Mouse (Mus musculus) midbrain, embryonic 14.5 days (tissue): Measurements from ENCODE around the gene Defb26. TPM values are rescaled to one million over a fixed set of nuclear protein-coding genes. Genes with fewer than 3 reads are reported as not detected.

ENCODE experiments used
- ATAC-seq: fragments of 200-750 bp; cut with Nextera tagmentation; 2 replicates; pipeline ENCODE4 v1.8.0; 2017; ENCODE audit warnings: moderate number of reproducible peaks, moderate library complexity; ENCODE audit not compliant: low FRiP score, low TSS enrichment
- DNase-seq: peaks from one replicate; pipeline ENCODE4 v3.0.0-alpha.2; 2015
- H3K27ac ChIP-seq: fragments of 300-500 bp; sonication (generic); replicated peaks from 2 replicates; pipeline ENCODE4 v1.5.1; 2014; ENCODE audit warnings: mild to moderate bottlenecking, low read depth, low read length, moderate library complexity
- H3K27me3 ChIP-seq: fragments of 300-500 bp; sonication (generic); 2 replicates; pipeline ENCODE4 v1.6.1; 2014; ENCODE audit warnings: low read length, control low read depth, mixed read lengths; ENCODE audit not compliant: control insufficient read depth, insufficient read depth
- H3K36me3 ChIP-seq: fragments of 300-500 bp; sonication (generic); 2 replicates; pipeline ENCODE4 v1.6.1; 2014; ENCODE audit warnings: low read length, control low read depth; ENCODE audit not compliant: control insufficient read depth, insufficient read depth
- H3K4me1 ChIP-seq: fragments of 300-500 bp; sonication (generic); 2 replicates; pipeline ENCODE4 v1.6.1; 2014; ENCODE audit warnings: mild to moderate bottlenecking, antibody characterized with exemption, low read length, control low read depth; ENCODE audit not compliant: control insufficient read depth, insufficient read depth
- H3K4me2 ChIP-seq: fragments of 300-500 bp; sonication (generic); 2 replicates; pipeline ENCODE4 v1.6.1; 2014; ENCODE audit warnings: mild to moderate bottlenecking, low read length, moderate library complexity
- H3K4me3 ChIP-seq: fragments of 300-500 bp; sonication (generic); replicated peaks from 2 replicates; pipeline ENCODE4 v1.5.1; 2014; ENCODE audit warnings: low read depth, low read length
- H3K9ac ChIP-seq: fragments of 300-500 bp; sonication (generic); replicated peaks from 2 replicates; pipeline ENCODE4 v1.6.1; 2014; ENCODE audit warnings: mild to moderate bottlenecking, low read length, moderate library complexity
- H3K9me3 ChIP-seq: fragments of 300-500 bp; sonication (generic); 2 replicates; pipeline ENCODE4 v1.6.1; 2016; ENCODE audit warnings: low read length, control low read depth, mixed read lengths; ENCODE audit not compliant: control insufficient read depth
- WGBS: fragments of 180-500 bp; shearing (Covaris S2); extraction: QIAGEN DNeasy Blood & Tissue Kit; methylation state at CpG from one replicate; pipeline ENCODE4 v1.1.7; 2014; 5-methylcytosine and 5-hydroxymethylcytosine counted together
- polyA plus RNA-seq: library from polyadenylated mRNA; unstranded; fragments of >200 nt; fragmentation: Nextera tagmentation; extraction: Ambion mirVana; gene quantifications from 2 replicates; pipeline ENCODE4 v1.2.1, GENCODE M21; 2014

The Defb26 gene
- polyA plus RNA-seq, 1 experiment from 2014 or later, result not detected

GRCm38 (mm10) chr2:152517981-152518380, 6.5 kb upstream of the Defb26 start, which contains the start of gene Defb28:
Gene Defb28 (plus strand): TSS chr2:152518255.
- no peaks in the 10 kb centered on the region for H3K9me3 ChIP-seq

GRCm38 (mm10) chr2:152516084-152516483, 4.6 kb upstream of the Defb26 start:
- Histone ChIP-seq H3K36me3 (no peaks in the 10 kb centered on the region), H3K9ac (no peak overlapping the region), H3K9me3 (no peaks in the 10 kb centered on the region), H3K27ac (no peak overlapping the region), H3K27me3 (no peaks in the 10 kb centered on the region), H3K4me1 (no peaks in the 10 kb centered on the region), H3K4me3 (no peak overlapping the region), H3K4me2 (no peak overlapping the region)
- WGBS, result 89% methylated on average over 4 of the region's 4 CpGs
- ATAC-seq (no peak), DNase-seq (no peak)

More at GRCm38 (mm10) chr2:152517981-152518380, 6.5 kb upstream of the Defb26 start, which contains the start of gene Defb28:
- WGBS, result 78% methylated on average over 4 of the region's 4 CpGs
- Histone ChIP-seq H3K4me1 (no peaks in the 10 kb centered on the region), H3K4me3 (no peak within 1 kb of the TSS), H3K27me3 (no peaks in the 10 kb centered on the region), H3K36me3 (no peaks in the 10 kb centered on the region), H3K4me2 (no peak within 1 kb of the TSS), H3K27ac (no peak within 1 kb of the TSS), H3K9ac (no peak within 1 kb of the TSS)
- DNase-seq (no peak), ATAC-seq (no peak)

- Histone ChIP-seq H3K36me3 (no peaks in the 10 kb centered on the region), H3K4me2 (no peak overlapping the region), H3K9me3 (no peaks in the 10 kb centered on the region), H3K27ac (no peak overlapping the region), H3K4me3 (no peak overlapping the region), H3K9ac (no peak overlapping the region), H3K4me1 (no peaks in the 10 kb centered on the region), H3K27me3 (no peaks in the 10 kb centered on the region)
- 76% methylated on average over 2 of the region's 2 CpGs for WGBS
- no peak for ATAC-seq
- DNase-seq, result no peak
Measured at GRCm38 (mm10) chr2:152503950-152504349, 7.5 kb downstream of the Defb26 start.

- ATAC-seq, result no peak
- Histone ChIP-seq H3K4me1 (no peaks in the 10 kb centered on the region), H3K4me2 (no peak overlapping the region), H3K27me3 (no peaks in the 10 kb centered on the region), H3K9ac (no peak overlapping the region), H3K9me3 (no peaks in the 10 kb centered on the region), H3K36me3 (no peaks in the 10 kb centered on the region), H3K27ac (no peak overlapping the region), H3K4me3 (no peak overlapping the region)
- WGBS, result 80% methylated on average over 6 of the region's 6 CpGs
- no peak for DNase-seq
Measured at GRCm38 (mm10) chr2:152500863-152501229, 10.6 kb downstream of the Defb26 start.

- Histone ChIP-seq H3K4me2 (no peak overlapping the region), H3K9me3 (no peaks in the 10 kb centered on the region), H3K4me1 (no peaks in the 10 kb centered on the region), H3K27ac (no peak overlapping the region), H3K36me3 (no peaks in the 10 kb centered on the region), H3K9ac (no peak overlapping the region), H3K4me3 (no peak overlapping the region), H3K27me3 (no peaks in the 10 kb centered on the region)
- 83% methylated on average over 7 of the region's 7 CpGs for WGBS
- DNase-seq (no peak), ATAC-seq (no peak)
Measured at GRCm38 (mm10) chr2:152500204-152500862, 11.2 kb downstream of the Defb26 start.

- no peak overlapping the region for H3K9ac ChIP-seq
- H3K27ac ChIP-seq, result no peak overlapping the region
- H3K4me3 ChIP-seq, result no peak overlapping the region
- ATAC-seq (no peak), DNase-seq (no peak)
- no peak overlapping the region for H3K4me2 ChIP-seq
- WGBS, result 77% methylated on average over 6 of the region's 6 CpGs
- H3K27me3 ChIP-seq, result no peaks in the 10 kb centered on the region
- H3K36me3 ChIP-seq, result no peaks in the 10 kb centered on the region
- H3K9me3 ChIP-seq, result no peaks in the 10 kb centered on the region
- no peaks in the 10 kb centered on the region for H3K4me1 ChIP-seq
Measured at GRCm38 (mm10) chr2:152498020-152498419, 13.5 kb downstream of the Defb26 start.

GRCm38 (mm10) chr2:152493151-152493550, 18.3 kb downstream of the Defb26 start:
- Histone ChIP-seq H3K4me3 (no peak overlapping the region), H3K9ac (no peak overlapping the region), H3K4me1 (no peaks in the 10 kb centered on the region), H3K9me3 (no peaks in the 10 kb centered on the region), H3K36me3 (no peaks in the 10 kb centered on the region), H3K4me2 (no peak overlapping the region), H3K27me3 (no peaks in the 10 kb centered on the region), H3K27ac (no peak overlapping the region)
- DNase-seq, result no peak
- ATAC-seq, result no peak
- WGBS, result 80% methylated on average over 6 of the region's 6 CpGs

GRCm38 (mm10) chr2:152490038-152490437, 21.5 kb downstream of the Defb26 start, which contains the start of gene Defb22:
Gene Defb22 (minus strand): TSS chr2:152490138.
- Histone ChIP-seq H3K27ac (no peak within 1 kb of the TSS), H3K27me3 (no peaks in the 10 kb centered on the region), H3K9ac (no peak within 1 kb of the TSS), H3K4me1 (no peaks in the 10 kb centered on the region), H3K9me3 (no peaks in the 10 kb centered on the region), H3K4me3 (no peak within 1 kb of the TSS), H3K36me3 (no peaks in the 10 kb centered on the region), H3K4me2 (no peak within 1 kb of the TSS)
- no peak for ATAC-seq
- DNase-seq, result no peak

- Histone ChIP-seq H3K4me2 (no peak overlapping the region), H3K27ac (no peak overlapping the region), H3K36me3 (no peaks in the 10 kb centered on the region), H3K9ac (no peak overlapping the region), H3K4me1 (no peaks in the 10 kb centered on the region), H3K27me3 (no peaks in the 10 kb centered on the region), H3K4me3 (no peak overlapping the region), H3K9me3 (no peaks in the 10 kb centered on the region)
- WGBS, result 77% methylated on average over 2 of the region's 2 CpGs
- ATAC-seq (no peak), DNase-seq (no peak)
Measured at GRCm38 (mm10) chr2:152487024-152487423, 24.5 kb downstream of the Defb26 start.
